Mouse (Mus musculus): ENCODE measurements at regions not wholly inside any gene's neighbourhood (a gene's known extent, or its start where the extent isn't known, plus 50 kb on each side); places are given as distances from the start of the nearest gene placed in this dataset.

DNA sequence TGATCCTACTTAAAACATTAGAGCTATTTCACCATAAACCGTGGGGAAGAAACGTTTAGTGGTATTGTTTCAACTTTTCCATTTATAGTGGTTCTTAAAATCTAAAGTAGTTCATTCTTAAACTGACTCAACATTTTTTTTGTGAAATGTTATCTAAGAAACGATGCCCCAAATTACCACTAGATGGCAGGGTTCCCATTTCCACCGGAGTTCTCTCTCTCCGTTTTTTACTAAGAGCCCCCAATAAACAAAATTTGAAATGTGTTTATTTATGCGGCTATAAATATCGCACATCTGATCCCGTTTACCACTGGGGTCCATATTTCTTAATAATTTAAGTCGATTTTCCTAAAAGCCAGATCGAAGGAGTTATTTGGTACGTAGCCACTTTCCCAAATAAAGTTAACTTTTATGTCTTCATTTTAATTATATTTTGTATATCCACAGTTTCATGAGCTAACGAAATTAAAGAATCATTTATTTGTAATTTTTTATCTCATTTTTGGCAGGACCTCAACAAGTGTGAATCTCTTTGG is 586.5 kb upstream of the Lcorl start:
- TF ChIP-seq EP300 (IDR thresholded peaks at IDR 0.05; ENCODE audit: low read depth) (no peak), CTCF (IDR thresholded peaks at IDR 0.05; ENCODE audit: low read depth) (peak; percentile 68)
- Histone ChIP-seq H3K4me1 (ENCODE audit: insufficient read depth) (no peaks in the 10 kb centered on the region), H3K36me3 (replicated peaks; ENCODE audit: insufficient read depth, low read length) (no peaks in the 10 kb centered on the region), H3K4me3 (ENCODE audit: low read depth, low read length) (no peak overlapping the region), H3K9ac (replicated peaks) (no peak overlapping the region), H3K27me3 (ENCODE audit: insufficient read depth, low read length) (no peaks in the 10 kb centered on the region), H3K4me2 (ENCODE audit: low read depth, low read length) (no peak overlapping the region), H3K27ac (ENCODE audit: low read depth) (no peak overlapping the region), H3K9me3 (ENCODE audit: low read length) (no peaks in the 10 kb centered on the region)
- ATAC-seq: no peak
- 13% methylated on average over 12 of the region's 12 CpGs for WGBS (ENCODE audit: insufficient replicate concordance)
- no peak for DNase-seq

DNA sequence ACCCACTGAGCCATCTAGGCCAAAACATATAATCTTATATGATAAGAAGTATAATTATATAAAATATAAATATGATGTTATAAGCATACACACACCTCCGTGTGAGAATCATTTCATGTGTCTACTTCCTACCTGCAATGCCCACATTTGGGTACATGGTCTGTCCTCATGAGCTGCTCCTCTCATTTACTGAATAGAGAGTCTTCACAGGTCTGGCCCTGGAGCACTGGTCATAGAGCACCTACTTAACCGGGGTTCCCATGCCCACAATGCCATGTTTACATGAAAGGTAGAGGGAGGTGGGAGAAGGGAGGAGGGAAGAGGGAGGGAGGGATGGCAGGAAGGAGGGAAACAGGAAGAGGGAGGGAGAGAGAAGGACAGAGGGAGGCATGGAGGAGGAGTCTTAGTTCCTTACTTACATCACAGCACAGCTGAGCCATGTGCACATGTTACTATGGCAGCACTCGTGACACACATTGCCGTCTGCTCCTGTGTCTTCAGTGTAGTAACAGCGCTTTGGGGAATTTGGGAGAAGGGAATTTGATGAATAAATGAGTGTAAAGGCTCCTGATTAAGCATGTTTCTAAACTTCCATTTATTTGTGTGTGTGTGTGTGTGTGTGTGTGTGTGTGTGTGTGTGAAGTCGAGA is 585.3 kb upstream of the Lcorl start:
- Histone ChIP-seq H3K4me3 (ENCODE audit: low read depth, low read length) (no peak overlapping the region), H3K27me3 (ENCODE audit: insufficient read depth, low read length) (no peaks in the 10 kb centered on the region), H3K27ac (ENCODE audit: low read depth) (no peak overlapping the region), H3K4me2 (ENCODE audit: low read depth, low read length) (no peak overlapping the region), H3K4me1 (ENCODE audit: insufficient read depth) (no peaks in the 10 kb centered on the region), H3K9me3 (ENCODE audit: low read length) (no peaks in the 10 kb centered on the region), H3K9ac (replicated peaks) (no peak overlapping the region), H3K36me3 (replicated peaks; ENCODE audit: insufficient read depth, low read length) (no peaks in the 10 kb centered on the region)
- no peak for DNase-seq
- no peak for ATAC-seq
- 66% methylated on average over 6 of the region's 6 CpGs for WGBS (ENCODE audit: insufficient replicate concordance)
- no peak for TF ChIP-seq CTCF (IDR thresholded peaks at IDR 0.05; ENCODE audit: low read depth)
- no peak for TF ChIP-seq EP300 (IDR thresholded peaks at IDR 0.05; ENCODE audit: low read depth)

DNA sequence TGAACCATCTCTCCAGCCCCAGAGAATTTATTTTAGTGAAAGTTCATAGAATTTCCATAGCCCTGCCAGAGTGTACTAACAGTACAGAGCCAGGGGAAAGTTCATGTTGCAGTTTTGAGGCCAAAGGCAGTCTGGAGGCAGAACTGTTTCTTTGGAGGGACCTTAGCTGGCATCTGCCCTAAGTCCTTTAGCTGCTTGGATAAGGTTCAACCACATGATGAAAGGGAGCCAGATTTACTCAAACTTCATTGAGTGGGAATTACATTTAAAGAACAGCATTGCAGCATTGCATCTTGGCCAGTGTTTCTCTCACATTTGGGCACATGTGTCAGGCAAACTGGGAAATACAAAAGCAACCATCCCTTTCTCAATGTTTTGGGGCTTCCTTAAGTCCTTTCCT is 584.3 kb upstream of the Lcorl start:
- TF ChIP-seq CTCF (IDR thresholded peaks at IDR 0.05; ENCODE audit: low read depth) (no peak), EP300 (IDR thresholded peaks at IDR 0.05; ENCODE audit: low read depth) (no peak)
- ATAC-seq (no peak), DNase-seq (no peak)
- Histone ChIP-seq H3K9ac (replicated peaks) (no peak overlapping the region), H3K36me3 (replicated peaks; ENCODE audit: insufficient read depth, low read length) (no peaks in the 10 kb centered on the region), H3K4me1 (ENCODE audit: insufficient read depth) (no peaks in the 10 kb centered on the region), H3K4me2 (ENCODE audit: low read depth, low read length) (no peak overlapping the region), H3K27me3 (ENCODE audit: insufficient read depth, low read length) (no peaks in the 10 kb centered on the region), H3K27ac (ENCODE audit: low read depth) (no peak overlapping the region), H3K9me3 (ENCODE audit: low read length) (no peaks in the 10 kb centered on the region), H3K4me3 (ENCODE audit: low read depth, low read length) (no peak overlapping the region)

DNA sequence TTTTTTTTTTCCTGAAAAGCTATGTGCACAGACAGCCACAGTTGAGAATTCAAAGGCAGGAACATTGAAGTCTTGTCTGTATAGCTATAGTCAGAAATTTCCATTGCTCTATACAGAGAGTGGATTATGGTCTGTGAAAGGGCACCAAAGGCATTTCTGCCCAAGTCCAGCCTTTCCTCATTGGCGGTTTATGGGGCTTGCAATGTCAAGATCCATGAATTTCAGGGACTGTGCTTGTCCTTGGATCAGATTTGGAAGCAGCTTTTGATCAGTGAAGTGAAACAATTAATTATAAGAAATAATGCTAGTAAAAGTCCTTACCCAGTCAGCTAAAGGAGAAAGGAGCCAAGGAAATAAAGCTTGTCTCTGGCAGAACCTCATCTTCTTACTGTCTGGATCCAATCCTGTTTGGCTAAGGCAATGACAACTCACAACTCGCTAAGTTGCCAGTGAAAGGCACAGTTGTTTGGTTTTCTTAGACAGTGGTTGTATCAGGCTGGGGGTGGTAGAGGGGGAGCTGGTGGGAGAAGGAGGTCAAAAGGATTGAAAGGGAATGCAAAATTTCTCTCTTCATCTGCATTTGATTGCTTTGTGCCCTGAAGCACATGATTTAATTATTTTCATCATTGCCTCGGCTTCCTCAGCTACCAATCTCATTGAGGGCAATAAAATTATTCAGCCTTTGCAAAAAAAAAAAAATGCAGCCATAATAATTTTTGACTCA is 574.4 kb upstream of the Lcorl start:
- WGBS (ENCODE audit: insufficient replicate concordance): 59% methylated on average over 3 of the region's 3 CpGs
- ATAC-seq: no peak
- no peaks in the 10 kb centered on the region for H3K9me3 ChIP-seq (ENCODE audit: low read length)

DNA sequence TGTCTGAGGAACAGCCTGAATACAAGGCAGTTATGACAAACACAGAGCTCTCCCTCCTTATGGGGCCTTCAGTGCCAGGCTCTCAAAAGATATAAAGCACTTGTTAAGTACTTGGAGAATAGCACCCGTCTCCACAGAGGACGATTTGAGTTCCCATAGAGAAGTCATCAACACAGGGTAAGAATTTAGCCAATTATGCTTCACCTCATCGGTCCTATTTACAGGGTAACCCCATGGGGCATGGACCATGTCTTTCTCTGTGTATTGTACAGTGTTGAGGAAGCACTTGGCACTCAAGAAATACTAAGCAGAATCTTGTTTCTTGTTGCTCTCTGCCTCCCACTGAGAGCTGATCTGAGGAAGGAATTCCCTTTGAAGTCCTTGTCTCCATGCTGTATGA is 565.3 kb upstream of the Lcorl start:
- Histone ChIP-seq H3K27me3 (ENCODE audit: insufficient read depth, low read length) (no peaks in the 10 kb centered on the region), H3K9me3 (ENCODE audit: low read length) (no peaks in the 10 kb centered on the region), H3K36me3 (replicated peaks; ENCODE audit: insufficient read depth, low read length) (no peaks in the 10 kb centered on the region), H3K4me3 (ENCODE audit: low read depth, low read length) (no peak overlapping the region), H3K4me1 (ENCODE audit: insufficient read depth) (no peaks in the 10 kb centered on the region), H3K9ac (replicated peaks) (no peak overlapping the region), H3K4me2 (ENCODE audit: low read depth, low read length) (no peak overlapping the region), H3K27ac (ENCODE audit: low read depth) (no peak overlapping the region)
- 70% methylated on average over 3 of the region's 3 CpGs for WGBS (ENCODE audit: insufficient replicate concordance)
- DNase-seq (no peak), ATAC-seq (no peak)
- TF ChIP-seq CTCF (IDR thresholded peaks at IDR 0.05; ENCODE audit: low read depth) (no peak), EP300 (IDR thresholded peaks at IDR 0.05; ENCODE audit: low read depth) (no peak)

More for the DNA sequence above, 574.4 kb upstream of the Lcorl start:
- Histone ChIP-seq H3K27me3 (ENCODE audit: insufficient read depth, low read length) (no peaks in the 10 kb centered on the region), H3K36me3 (replicated peaks; ENCODE audit: insufficient read depth, low read length) (no peaks in the 10 kb centered on the region), H3K4me1 (ENCODE audit: insufficient read depth) (no peaks in the 10 kb centered on the region), H3K4me3 (ENCODE audit: low read depth, low read length) (no peak overlapping the region), H3K9ac (replicated peaks) (no peak overlapping the region), H3K27ac (ENCODE audit: low read depth) (no peak overlapping the region), H3K4me2 (ENCODE audit: low read depth, low read length) (no peak overlapping the region)
- no peak for DNase-seq
- TF ChIP-seq CTCF (IDR thresholded peaks at IDR 0.05; ENCODE audit: low read depth): no peak
- no peak for TF ChIP-seq EP300 (IDR thresholded peaks at IDR 0.05; ENCODE audit: low read depth)

DNA sequence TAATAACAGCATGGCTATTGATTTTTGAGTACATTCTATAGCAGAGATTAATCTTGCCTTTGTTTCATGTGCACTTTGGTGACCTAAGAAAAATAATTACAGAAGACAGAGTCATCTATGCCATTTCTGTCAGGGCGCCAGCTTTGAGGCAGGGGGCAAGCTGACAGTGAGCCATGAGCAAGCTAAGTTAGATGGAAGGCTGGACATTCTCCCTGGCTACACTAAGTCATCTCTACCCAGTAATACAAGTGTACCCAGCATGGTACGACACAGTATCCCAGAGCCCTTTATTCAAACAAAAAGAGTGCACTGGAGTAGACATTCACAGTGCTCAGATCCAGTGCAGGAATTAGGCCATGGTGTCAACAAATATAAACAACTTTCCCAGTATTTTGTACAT is 549.6 kb upstream of the Lcorl start:
- Histone ChIP-seq H3K36me3 (replicated peaks; ENCODE audit: insufficient read depth, low read length) (no peaks in the 10 kb centered on the region), H3K27ac (ENCODE audit: low read depth) (no peak overlapping the region), H3K9me3 (ENCODE audit: low read length) (no peaks in the 10 kb centered on the region), H3K27me3 (ENCODE audit: insufficient read depth, low read length) (no peaks in the 10 kb centered on the region), H3K4me1 (ENCODE audit: insufficient read depth) (no peaks in the 10 kb centered on the region), H3K9ac (replicated peaks) (no peak overlapping the region), H3K4me2 (ENCODE audit: low read depth, low read length) (no peak overlapping the region), H3K4me3 (ENCODE audit: low read depth, low read length) (no peak overlapping the region)
- no peak for ATAC-seq
- WGBS (ENCODE audit: insufficient replicate concordance): 76% methylated on average over 2 of the region's 2 CpGs
- TF ChIP-seq EP300 (IDR thresholded peaks at IDR 0.05; ENCODE audit: low read depth) (no peak), CTCF (IDR thresholded peaks at IDR 0.05; ENCODE audit: low read depth) (no peak)
- no peak for DNase-seq
